Mouse (Mus musculus): ENCODE results near the gene Hnrnpf. TPM values are rescaled to one million over a fixed set of nuclear protein-coding genes. Genes with fewer than 3 reads are reported as not detected.

Hnrnpf gene
- polyA plus RNA-seq, 1 experiment = 502 TPM

DNA sequence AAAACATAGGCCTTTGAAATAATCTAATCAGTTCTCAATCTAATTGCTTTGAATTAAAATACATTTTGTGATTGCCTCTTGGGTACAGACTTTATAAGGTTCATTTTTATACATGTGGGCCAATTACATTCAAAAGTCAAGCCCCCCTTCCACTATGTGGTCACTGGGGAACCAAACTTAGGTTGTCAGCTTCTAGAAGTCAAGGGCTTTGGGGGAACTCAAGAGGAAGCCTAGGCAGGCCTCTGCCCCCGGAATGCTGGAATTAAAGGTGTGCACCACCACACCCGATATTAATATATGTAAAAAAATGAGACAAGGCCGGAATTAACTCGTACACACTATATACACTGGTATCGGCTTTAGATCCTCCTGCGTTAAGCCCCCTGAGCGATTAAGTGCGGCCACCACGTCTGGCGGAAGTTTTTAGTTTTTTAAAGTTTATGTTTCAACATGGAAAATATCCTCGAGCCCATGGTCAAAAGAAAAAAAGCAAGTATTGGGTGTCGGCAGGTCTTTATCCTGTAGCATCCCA, 16.1 kb downstream of the Hnrnpf start:
- H3K4me1 ChIP-seq (ENCODE audit: control insufficient read depth, insufficient read depth, low read length) = no peaks in the 10 kb centered on the region
- H3K4me3 ChIP-seq (ENCODE audit: insufficient read depth, low read depth, low read length) = peak overlapping the region; percentile 88
- no peak for TF ChIP-seq CTCF (IDR thresholded peaks at IDR 0.05; ENCODE audit: insufficient read depth, low read depth, low read length)
- no peak for TF ChIP-seq POLR2A (IDR thresholded peaks at IDR 0.05; ENCODE audit: insufficient read depth, low read depth, low read length)
- H3K27ac ChIP-seq (ENCODE audit: insufficient read depth, low read depth, low read length) = 0 out of 2 replicates have a peak overlapping the region, but pooled peaks have one; percentile 79
- 3% methylated on average over 12 of the region's 12 CpGs for WGBS

- peak overlapping the region; percentile 88 for H3K4me3 ChIP-seq (ENCODE audit: insufficient read depth, low read depth, low read length)
- TF ChIP-seq CTCF (IDR thresholded peaks at IDR 0.05; ENCODE audit: insufficient read depth, low read depth, low read length) (no peak), POLR2A (IDR thresholded peaks at IDR 0.05; ENCODE audit: insufficient read depth, low read depth, low read length) (0 out of 2 replicates have a peak, but pooled peaks have one; percentile 48)
- WGBS = under 1% methylated on average over 62 of the region's 62 CpGs
- H3K27ac ChIP-seq (ENCODE audit: insufficient read depth, low read depth, low read length) = peak overlapping the region; percentile 79; the same call in 1 of the 2 replicates
- H3K4me1 ChIP-seq (ENCODE audit: control insufficient read depth, insufficient read depth, low read length) = no peaks in the 10 kb centered on the region
Observed at GRCm38 (mm10) chr6:117916737-117917426, 16.8 kb downstream of the Hnrnpf start.

- Histone ChIP-seq H3K4me3 (ENCODE audit: insufficient read depth, low read depth, low read length) (peak overlapping the region; percentile 88), H3K27ac (ENCODE audit: insufficient read depth, low read depth, low read length) (peak overlapping the region; percentile 53; the same call in 1 of the 2 replicates), H3K4me1 (ENCODE audit: control insufficient read depth, insufficient read depth, low read length) (no peaks in the 10 kb centered on the region)
- TF ChIP-seq CTCF (IDR thresholded peaks at IDR 0.05; ENCODE audit: insufficient read depth, low read depth, low read length) (no peak), POLR2A (IDR thresholded peaks at IDR 0.05; ENCODE audit: insufficient read depth, low read depth, low read length) (no peak)
- under 1% methylated on average over 21 of the region's 21 CpGs for WGBS
Observed at GRCm38 (mm10) chr6:117917576-117917975, 17.5 kb downstream of the Hnrnpf start.

DNA sequence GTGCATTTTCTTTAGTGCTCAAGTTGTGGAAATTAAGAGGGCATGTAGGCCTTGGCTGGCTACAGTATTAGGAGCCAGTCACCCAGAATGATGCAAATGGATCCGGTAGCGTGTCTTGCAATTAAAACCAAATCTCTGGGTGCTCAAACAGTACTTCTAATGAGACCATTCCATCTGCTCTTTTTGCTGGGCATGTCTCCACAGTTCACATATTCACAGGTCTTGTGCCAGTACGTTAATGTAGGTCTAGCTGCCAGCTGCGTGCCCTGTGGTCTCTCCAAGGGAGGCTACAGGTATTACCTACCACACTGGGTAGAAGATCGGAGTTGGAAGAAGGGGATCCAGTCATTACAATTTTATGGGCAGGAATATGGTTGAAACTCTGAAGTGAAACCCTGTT, 17.9 kb downstream of the Hnrnpf start:
- H3K4me1 ChIP-seq (ENCODE audit: control insufficient read depth, insufficient read depth, low read length) = no peaks in the 10 kb centered on the region
- WGBS = 16% methylated on average over 5 of the region's 5 CpGs
- H3K27ac ChIP-seq (ENCODE audit: insufficient read depth, low read depth, low read length) = 0 out of 2 replicates have a peak overlapping the region, but pooled peaks have one; percentile 53
- H3K4me3 ChIP-seq (ENCODE audit: insufficient read depth, low read depth, low read length) = no peak overlapping the region
- no peak for TF ChIP-seq POLR2A (IDR thresholded peaks at IDR 0.05; ENCODE audit: insufficient read depth, low read depth, low read length)
- TF ChIP-seq CTCF (IDR thresholded peaks at IDR 0.05; ENCODE audit: insufficient read depth, low read depth, low read length) = no peak

DNA sequence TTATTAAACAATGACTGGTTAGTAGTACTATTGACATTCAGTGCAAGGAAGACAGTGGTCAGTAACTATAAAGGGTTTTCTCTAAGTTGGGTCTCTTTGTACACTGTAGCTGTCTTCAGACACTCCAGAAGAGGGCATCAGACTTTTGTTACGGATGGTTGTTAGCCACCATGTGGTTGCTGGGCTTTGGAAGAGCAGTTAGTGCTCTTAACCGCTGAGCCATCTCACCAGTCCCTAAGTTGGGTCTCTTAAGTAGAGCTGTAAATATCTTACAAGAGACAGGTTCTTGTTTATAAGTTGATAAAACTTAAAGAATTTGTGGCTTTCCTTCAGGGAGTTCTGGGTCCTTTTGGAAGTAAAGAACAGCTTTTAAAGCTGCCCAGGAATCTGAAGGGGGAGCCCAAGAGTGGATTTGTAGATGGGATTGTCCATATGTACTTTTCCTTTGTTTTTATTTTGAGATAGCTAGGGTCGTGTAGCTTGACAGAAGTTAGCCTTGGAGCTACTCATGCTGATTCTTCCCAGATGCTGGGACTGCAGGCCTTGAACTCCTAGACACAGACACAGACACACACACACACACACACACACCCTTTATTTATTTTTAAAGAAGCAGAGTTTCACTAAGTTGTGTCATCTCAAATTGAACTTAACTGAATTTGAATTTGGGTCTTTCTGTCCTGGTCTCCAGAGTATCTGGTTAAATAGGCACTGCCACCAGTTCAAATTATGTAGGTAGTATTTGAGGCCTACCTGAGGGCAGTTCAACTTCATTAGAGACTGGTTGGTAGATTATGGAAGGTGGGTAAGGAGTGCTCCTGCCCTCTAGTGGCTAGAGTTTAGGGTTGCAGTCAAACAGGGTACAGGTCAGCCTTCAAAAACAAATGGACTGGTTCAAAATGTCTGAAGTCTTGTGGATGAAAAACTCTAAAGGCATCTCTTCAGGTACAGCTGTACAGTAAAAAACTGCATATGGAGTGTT, 20.8 kb downstream of the Hnrnpf start:
- H3K4me1 ChIP-seq (ENCODE audit: control insufficient read depth, insufficient read depth, low read length) = no peaks in the 10 kb centered on the region
- WGBS = 47% methylated on average over 3 of the region's 3 CpGs
- TF ChIP-seq POLR2A (IDR thresholded peaks at IDR 0.05; ENCODE audit: insufficient read depth, low read depth, low read length) (no peak), CTCF (IDR thresholded peaks at IDR 0.05; ENCODE audit: insufficient read depth, low read depth, low read length) (no peak)
- no peak overlapping the region for H3K4me3 ChIP-seq (ENCODE audit: insufficient read depth, low read depth, low read length)
- no peak overlapping the region for H3K27ac ChIP-seq (ENCODE audit: insufficient read depth, low read depth, low read length)

- no peak overlapping the region for H3K4me3 ChIP-seq (ENCODE audit: insufficient read depth, low read depth, low read length)
- TF ChIP-seq POLR2A (IDR thresholded peaks at IDR 0.05; ENCODE audit: insufficient read depth, low read depth, low read length) = no peak
- H3K27ac ChIP-seq (ENCODE audit: insufficient read depth, low read depth, low read length) = no peak overlapping the region
- H3K4me1 ChIP-seq (ENCODE audit: control insufficient read depth, insufficient read depth, low read length) = no peaks in the 10 kb centered on the region
- WGBS = 85% methylated on average over 3 of the region's 3 CpGs
Observed at GRCm38 (mm10) chr6:117922041-117922440, 21.9 kb downstream of the Hnrnpf start.

GRCm38 (mm10) chr6:117926871-117927491, 26.9 kb downstream of the Hnrnpf start:
- TF ChIP-seq CTCF (IDR thresholded peaks at IDR 0.05; ENCODE audit: insufficient read depth, low read depth, low read length) (no peak), POLR2A (IDR thresholded peaks at IDR 0.05; ENCODE audit: insufficient read depth, low read depth, low read length) (no peak)

DNA sequence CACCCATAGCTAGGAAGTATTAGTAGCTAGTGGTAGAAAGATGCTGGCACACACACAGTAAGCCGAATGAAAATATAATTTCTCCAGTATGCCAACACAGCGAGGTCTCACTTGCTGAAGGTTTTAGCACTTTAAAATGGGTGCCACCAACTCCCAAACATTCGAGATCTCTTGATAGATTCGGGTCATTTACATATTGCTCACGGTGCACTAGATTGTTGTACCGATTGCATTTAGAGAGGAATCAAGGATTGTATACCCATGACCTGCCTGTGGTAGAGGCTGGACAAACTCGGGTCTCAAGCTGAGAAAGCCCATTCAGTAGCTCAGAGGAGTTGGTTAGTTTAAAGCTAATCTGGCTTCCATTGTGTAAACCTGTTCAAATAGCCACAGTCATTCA, 27.8 kb downstream of the Hnrnpf start:
- TF ChIP-seq POLR2A (IDR thresholded peaks at IDR 0.05; ENCODE audit: insufficient read depth, low read depth, low read length) = no peak
- no peak for TF ChIP-seq CTCF (IDR thresholded peaks at IDR 0.05; ENCODE audit: insufficient read depth, low read depth, low read length)
- Histone ChIP-seq H3K4me1 (ENCODE audit: control insufficient read depth, insufficient read depth, low read length) (no peaks in the 10 kb centered on the region), H3K27ac (ENCODE audit: insufficient read depth, low read depth, low read length) (no peak overlapping the region), H3K4me3 (ENCODE audit: insufficient read depth, low read depth, low read length) (no peak overlapping the region)
- WGBS = 65% methylated on average over 7 of the region's 7 CpGs

More at GRCm38 (mm10) chr6:117926871-117927491, 26.9 kb downstream of the Hnrnpf start:
- WGBS = 72% methylated on average over 4 of the region's 4 CpGs
- Histone ChIP-seq H3K4me1 (ENCODE audit: control insufficient read depth, insufficient read depth, low read length) (no peaks in the 10 kb centered on the region), H3K4me3 (ENCODE audit: insufficient read depth, low read depth, low read length) (no peak overlapping the region), H3K27ac (ENCODE audit: insufficient read depth, low read depth, low read length) (no peak overlapping the region)

Data from olfactory bulb, adult 2 months (tissue).